Mouse (Mus musculus): ENCODE results near the gene Abhd17a.

- TF ChIP-seq GATA1 (IDR thresholded peaks at IDR 0.05; ENCODE audit: borderline replicate concordance, low read length) (no peak), FLI1 (IDR thresholded peaks at IDR 0.05; ENCODE audit: low read length) (no peak)
These were observed 2.9 kb downstream of the Abhd17a start for GRCm38 (mm10) chr10:80587305-80587657.

Data from megakaryocyte, embryonic 14.5 days (primary cell).